Mouse (Mus musculus): ENCODE measurements at regions not wholly inside any gene's neighbourhood (a gene's known extent, or its start where the extent isn't known, plus 50 kb on each side); places are given as distances from the start of the nearest gene placed in this dataset.

GRCm38 (mm10) chr17:41525101-41525500, 590.3 kb upstream of the Cenpq start:
- Histone ChIP-seq H3K9ac (ENCODE audit: insufficient read depth, low read depth, low read length, poor library complexity, severe bottlenecking) (no peak overlapping the region), H3K36me3 (ENCODE audit: control insufficient read depth, insufficient read depth, low read length, poor library complexity, severe bottlenecking) (no peaks in the 10 kb centered on the region), H3K4me1 (ENCODE audit: control insufficient read depth in 2 of 2, insufficient read depth in 2 of 2, low read length in 2 of 2, poor library complexity in 1 of 2) (no peaks in the 10 kb centered on the region), H3K27ac (ENCODE audit: insufficient read depth, low read depth, low read length, poor library complexity, severe bottlenecking) (no peak overlapping the region), H3K9me3 (ENCODE audit: control insufficient read depth, insufficient read depth, low read depth, low read length) (no peaks in the 10 kb centered on the region), H3K4me3 (ENCODE audit: insufficient read depth in 1 of 2, low read depth in 1 of 2, low read length in 2 of 2, poor library complexity in 1 of 2, severe bottlenecking in 1 of 2) (no peak overlapping the region)
- in situ Hi-C loops (cut with MboI; ENCODE audit: low sequenced_read_pairs in 2 of 2, unreplicated experiment in 2 of 2) = no loop called here
- DNase-seq (ENCODE audit: low read depth, low spot score) = no peak
- TF ChIP-seq CHD2 (IDR thresholded peaks at IDR 0.05; ENCODE audit: low read depth, low read length) (no peak), ZNF384 (IDR thresholded peaks at IDR 0.05; ENCODE audit: low read depth, low read length) (no peak), HCFC1 (IDR thresholded peaks at IDR 0.05; ENCODE audit: borderline replicate concordance, insufficient read depth, low read length) (no peak), ZC3H11A (IDR thresholded peaks at IDR 0.05; ENCODE audit: borderline replicate concordance, low read depth, low read length) (no peak), MAFK (IDR thresholded peaks at IDR 0.05; ENCODE audit: insufficient read depth, low read depth, low read length) (no peak)

GRCm38 (mm10) chr17:41512041-41512440, 577.2 kb upstream of the Cenpq start:
- no peak for DNase-seq (ENCODE audit: low read depth, low spot score)
- no peaks in the 10 kb centered on the region for H3K4me1 ChIP-seq (ENCODE audit: control insufficient read depth in 2 of 2, insufficient read depth in 2 of 2, low read length in 2 of 2, poor library complexity in 1 of 2)

GRCm38 (mm10) chr17:41505000-41505399, 570.2 kb upstream of the Cenpq start:
- Histone ChIP-seq H3K4me1 (ENCODE audit: control insufficient read depth in 2 of 2, insufficient read depth in 2 of 2, low read length in 2 of 2, poor library complexity in 1 of 2) (no peaks in the 10 kb centered on the region), H3K36me3 (ENCODE audit: control insufficient read depth, insufficient read depth, low read length, poor library complexity, severe bottlenecking) (no peaks in the 10 kb centered on the region), H3K9ac (ENCODE audit: insufficient read depth, low read depth, low read length, poor library complexity, severe bottlenecking) (no peak overlapping the region), H3K27ac (ENCODE audit: insufficient read depth, low read depth, low read length, poor library complexity, severe bottlenecking) (no peak overlapping the region), H3K4me3 (ENCODE audit: insufficient read depth in 1 of 2, low read depth in 1 of 2, low read length in 2 of 2, poor library complexity in 1 of 2, severe bottlenecking in 1 of 2) (no peak overlapping the region), H3K9me3 (ENCODE audit: control insufficient read depth, insufficient read depth, low read depth, low read length) (no peaks in the 10 kb centered on the region)
- in situ Hi-C loops (cut with MboI; ENCODE audit: low sequenced_read_pairs in 2 of 2, unreplicated experiment in 2 of 2) = no loop called here
- TF ChIP-seq MAFK (IDR thresholded peaks at IDR 0.05; ENCODE audit: insufficient read depth, low read depth, low read length) (no peak), ZNF384 (IDR thresholded peaks at IDR 0.05; ENCODE audit: low read depth, low read length) (no peak), CHD2 (IDR thresholded peaks at IDR 0.05; ENCODE audit: low read depth, low read length) (no peak), HCFC1 (IDR thresholded peaks at IDR 0.05; ENCODE audit: borderline replicate concordance, insufficient read depth, low read length) (no peak), ZC3H11A (IDR thresholded peaks at IDR 0.05; ENCODE audit: borderline replicate concordance, low read depth, low read length) (0 out of 2 replicates have a peak, but pooled peaks have one; percentile 3)
- DNase-seq (ENCODE audit: low read depth, low spot score) = peak; percentile 4

More at GRCm38 (mm10) chr17:41512041-41512440, 577.2 kb upstream of the Cenpq start:
- H3K27ac ChIP-seq (ENCODE audit: insufficient read depth, low read depth, low read length, poor library complexity, severe bottlenecking) = no peak overlapping the region
- H3K4me3 ChIP-seq (ENCODE audit: insufficient read depth in 1 of 2, low read depth in 1 of 2, low read length in 2 of 2, poor library complexity in 1 of 2, severe bottlenecking in 1 of 2) = no peak overlapping the region
- in situ Hi-C loops (cut with MboI; ENCODE audit: low sequenced_read_pairs in 2 of 2, unreplicated experiment in 2 of 2) = no loop called here
- H3K9ac ChIP-seq (ENCODE audit: insufficient read depth, low read depth, low read length, poor library complexity, severe bottlenecking) = no peak overlapping the region
- H3K36me3 ChIP-seq (ENCODE audit: control insufficient read depth, insufficient read depth, low read length, poor library complexity, severe bottlenecking) = no peaks in the 10 kb centered on the region
- TF ChIP-seq CHD2 (IDR thresholded peaks at IDR 0.05; ENCODE audit: low read depth, low read length) (no peak), ZNF384 (IDR thresholded peaks at IDR 0.05; ENCODE audit: low read depth, low read length) (no peak), ZC3H11A (IDR thresholded peaks at IDR 0.05; ENCODE audit: borderline replicate concordance, low read depth, low read length) (no peak), MAFK (IDR thresholded peaks at IDR 0.05; ENCODE audit: insufficient read depth, low read depth, low read length) (no peak), HCFC1 (IDR thresholded peaks at IDR 0.05; ENCODE audit: borderline replicate concordance, insufficient read depth, low read length) (no peak)
- H3K9me3 ChIP-seq (ENCODE audit: control insufficient read depth, insufficient read depth, low read depth, low read length) = no peaks in the 10 kb centered on the region
